Mouse (Mus musculus): ENCODE data around the gene Ptms.

DNA sequence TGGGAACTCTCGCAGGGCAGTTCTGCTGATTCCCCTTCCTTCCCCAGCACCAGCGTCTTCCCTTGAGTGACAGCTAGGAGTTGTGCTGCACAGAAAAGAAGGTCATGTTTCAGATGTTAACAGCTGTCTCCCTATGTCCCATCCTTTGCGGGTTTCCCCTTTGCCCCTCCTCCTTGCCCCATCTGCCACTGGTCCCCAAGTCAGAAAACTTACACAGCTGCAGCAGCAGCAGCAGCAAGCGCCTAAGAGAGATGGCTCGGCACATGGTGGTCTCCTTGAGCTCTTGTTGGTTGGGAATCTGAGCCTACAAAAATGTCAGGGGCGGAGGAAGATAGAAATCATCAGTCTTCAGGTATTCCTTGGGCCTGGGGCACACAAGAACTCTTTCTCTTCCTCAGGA is 40.5 kb downstream of the Ptms start:
- TF ChIP-seq POLR2A (IDR thresholded peaks at IDR 0.05; ENCODE audit: control insufficient read depth, low read depth, low read length) (no peak), CTCF (IDR thresholded peaks at IDR 0.05; ENCODE audit: control insufficient read depth, insufficient read depth, insufficient replicate concordance, low read depth, low read length) (no peak)
